Mouse (Mus musculus) adrenal gland, adult 2 months (tissue): Measurements from ENCODE around the gene Corin. TPM values are rescaled to one million over a fixed set of nuclear protein-coding genes. Genes with fewer than 3 reads are reported as not detected.

Experiments
- DNase-seq: peaks from one replicate; pipeline ENCODE4 v3.0.0; 2021
- long read RNA-seq: library from polyadenylated mRNA; stranded (forward); transcript quantifications from one replicate; pipeline ENCODE4 v2.0.0, GENCODE M21; 2021
- polyA plus RNA-seq: library from polyadenylated mRNA; depleted of rRNA; stranded (reverse); fragments of >200 nt; gene quantifications from 2 replicates; pipeline ENCODE4 v1.2.3, GENCODE M21; 2012; rRNA removed
- total RNA-seq, 2 experiments: library from RNA; stranded (reverse); gene quantifications; 2 replicates each; pipeline ENCODE4 v1.2.3; 2021

Corin gene
- total RNA-seq (not detected), polyA plus RNA-seq (0.08 TPM in 1 of 2 replicates, not detected in the other)
- long read RNA-seq, full-length matches to known transcripts = 1 of 1 reads
- long read RNA-seq, partial matches to known transcripts = 0 of 1 reads
- long read RNA-seq, other reads (novel, unspliced or antisense) = 0 of 1 reads

GRCm38 (mm10) chr5:72503531-72504523 lies at the start of gene Corin:
Corin (minus strand) TSS chr5:72504473.
- no peak for DNase-seq

GRCm38 (mm10) chr5:72551209-72551608 lies 46.9 kb upstream of the Corin start:
- DNase-seq = no peak

GRCm38 (mm10) chr5:72528896-72529295 lies 24.6 kb upstream of the Corin start:
- peak; percentile 80 for DNase-seq

- DNase-seq = no peak
Observed at GRCm38 (mm10) chr5:72513808-72514207, 9.5 kb upstream of the Corin start.

- peak; percentile 10 for DNase-seq
Observed at GRCm38 (mm10) chr5:72505740-72506139, 1.5 kb upstream of the Corin start.

- no peak for DNase-seq
Observed at GRCm38 (mm10) chr5:72502778-72503177, 1.5 kb downstream of the Corin start.

- DNase-seq = no peak
Observed at GRCm38 (mm10) chr5:72501763-72502162, 2.5 kb downstream of the Corin start.

- peak; percentile 6 for DNase-seq
Observed at GRCm38 (mm10) chr5:72498271-72498670, 6.0 kb downstream of the Corin start.

- no peak for DNase-seq
Observed at GRCm38 (mm10) chr5:72496756-72497155, 7.5 kb downstream of the Corin start.

- DNase-seq = no peak
Observed at GRCm38 (mm10) chr5:72493906-72494305, 10.4 kb downstream of the Corin start.

- no peak for DNase-seq
Observed at GRCm38 (mm10) chr5:72491232-72491631, 13.0 kb downstream of the Corin start.

GRCm38 (mm10) chr5:72480456-72480855 lies 23.8 kb downstream of the Corin start:
- DNase-seq = no peak

- no peak for DNase-seq
Observed at GRCm38 (mm10) chr5:72472317-72473009, 31.8 kb downstream of the Corin start.

GRCm38 (mm10) chr5:72471746-72472145 lies 32.5 kb downstream of the Corin start:
- no peak for DNase-seq

GRCm38 (mm10) chr5:72464932-72465331 lies 39.3 kb downstream of the Corin start:
- no peak for DNase-seq

- no peak for DNase-seq
Observed at GRCm38 (mm10) chr5:72459374-72460112, 44.7 kb downstream of the Corin start.

- DNase-seq = no peak
Observed at GRCm38 (mm10) chr5:72453690-72454089, 50.6 kb downstream of the Corin start.

- no peak for DNase-seq
Observed at GRCm38 (mm10) chr5:72453176-72453575, 51.1 kb downstream of the Corin start.

GRCm38 (mm10) chr5:72452750-72453149 lies 51.5 kb downstream of the Corin start:
- no peak for DNase-seq

GRCm38 (mm10) chr5:72448846-72449245 lies 55.4 kb downstream of the Corin start:
- no peak for DNase-seq

GRCm38 (mm10) chr5:72446104-72446503 lies 58.2 kb downstream of the Corin start:
- DNase-seq = no peak

- DNase-seq = no peak
Observed at GRCm38 (mm10) chr5:72443946-72444345, 60.3 kb downstream of the Corin start.
